Mouse (Mus musculus) kidney, postnatal 0 days (tissue): Measurements from ENCODE around the gene Slc30a3. TPM values are rescaled to one million over a fixed set of nuclear protein-coding genes. Genes with fewer than 3 reads are reported as not detected.

Source experiments
- ATAC-seq: fragments of 200-750 bp; cut with Nextera tagmentation; replicated peaks from 2 replicates; pipeline ENCODE4 v1.8.0; 2017; ENCODE audit warnings: low read depth, moderate number of reproducible peaks, moderate TSS enrichment, moderate library complexity; ENCODE audit not compliant: low FRiP score
- DNase-seq: peaks from one replicate; pipeline ENCODE4 v3.0.0-alpha.2; 2016; ENCODE audit warnings: low spot score
- H3K27ac ChIP-seq: fragments of 300-500 bp; sonication (generic); 2 replicates; pipeline ENCODE4 v1.5.1; 2014; ENCODE audit warnings: mild to moderate bottlenecking
- H3K27me3 ChIP-seq: fragments of 300-500 bp; sonication (generic); 2 replicates; pipeline ENCODE4 v1.6.1; 2014; ENCODE audit warnings: low read length, mixed read lengths; ENCODE audit not compliant: insufficient read depth
- H3K36me3 ChIP-seq: fragments of 300-500 bp; sonication (generic); 2 replicates; pipeline ENCODE4 v1.6.1; 2014; ENCODE audit warnings: low read length, mixed read lengths; ENCODE audit not compliant: insufficient read depth
- H3K4me1 ChIP-seq: fragments of 300-500 bp; sonication (generic); replicated peaks from 2 replicates; pipeline ENCODE4 v1.6.1; 2014; ENCODE audit warnings: antibody characterized with exemption, low read length, mixed read lengths; ENCODE audit not compliant: insufficient read depth
- H3K4me2 ChIP-seq: fragments of 300-500 bp; sonication (generic); 2 replicates; pipeline ENCODE4 v1.6.1; 2014; ENCODE audit warnings: mild to moderate bottlenecking, low read length, moderate library complexity, mixed read lengths
- H3K4me3 ChIP-seq: fragments of 300-500 bp; sonication (generic); replicated peaks from 2 replicates; pipeline ENCODE4 v1.5.1; 2014; ENCODE audit warnings: low read depth, low read length
- H3K9ac ChIP-seq: fragments of 300-500 bp; sonication (generic); 2 replicates; pipeline ENCODE4 v1.6.1; 2014; ENCODE audit warnings: low read depth, low read length
- H3K9me3 ChIP-seq: fragments of 300-500 bp; sonication (generic); replicated peaks from 2 replicates; pipeline ENCODE4 v1.6.1; 2016; ENCODE audit warnings: low read length, inconsistent platforms, mixed read lengths
- CTCF ChIP-seq: IDR thresholded peaks from 2 replicates; pipeline ENCODE4 v1.5.1; 2016; ENCODE audit warnings: antibody characterized with exemption, low read depth, mild to moderate bottlenecking, moderate library complexity
- WGBS: fragments of 180-500 bp; shearing (Covaris S2); extraction: QIAGEN DNeasy Blood & Tissue Kit; methylation state at CpG from one replicate; pipeline ENCODE4 v1.1.7; 2014; 5-methylcytosine and 5-hydroxymethylcytosine counted together
- polyA plus RNA-seq: library from polyadenylated mRNA; unstranded; fragments of >200 nt; fragmentation: Nextera tagmentation; extraction: Ambion mirVana; gene quantifications from 2 replicates; pipeline ENCODE4 v1.2.1, GENCODE M21; 2015

Slc30a3 gene
- polyA plus RNA-seq, 1 experiment from 2014 or later, result 1.1 TPM

- no peak for TF ChIP-seq CTCF
- WGBS, result 26% methylated on average over 10 of the region's 10 CpGs
- ATAC-seq (no peak), DNase-seq (no peak)
- Histone ChIP-seq H3K4me2 (no peak overlapping the region), H3K4me1 (no peaks in the 10 kb centered on the region), H3K27me3 (no peaks in the 10 kb centered on the region), H3K36me3 (no peaks in the 10 kb centered on the region), H3K4me3 (no peak overlapping the region), H3K27ac (no peak overlapping the region), H3K9ac (no peak overlapping the region), H3K9me3 (no peaks in the 10 kb centered on the region)
Measured at GRCm38 (mm10) chr5:31116912-31117311, 8.9 kb upstream of the Slc30a3 start.

GRCm38 (mm10) chr5:31116354-31116753, 8.3 kb upstream of the Slc30a3 start, which contains the start of gene Trim54:
Gene Trim54 (plus strand): TSS chr5:31116712.
- Histone ChIP-seq H3K27me3 (no peaks in the 10 kb centered on the region), H3K36me3 (no peaks in the 10 kb centered on the region), H3K4me2 (no peak within 1 kb of the TSS), H3K4me1 (no peaks in the 10 kb centered on the region), H3K9ac (no peak within 1 kb of the TSS), H3K27ac (no peak within 1 kb of the TSS), H3K9me3 (no peaks in the 10 kb centered on the region), H3K4me3 (no peak within 1 kb of the TSS)
- 23% methylated on average over 3 of the region's 3 CpGs for WGBS
- DNase-seq, result no peak
- no peak for ATAC-seq
- no peak for TF ChIP-seq CTCF

- 35% methylated on average over 7 of the region's 7 CpGs for WGBS
- no peak overlapping the region for H3K27ac ChIP-seq
- H3K4me2 ChIP-seq, result no peak overlapping the region
- peak; percentile 64 for TF ChIP-seq CTCF
- DNase-seq, result peak; percentile 46
- H3K27me3 ChIP-seq, result no peaks in the 10 kb centered on the region
- no peak overlapping the region for H3K4me3 ChIP-seq
- ATAC-seq, result no peak
- H3K9me3 ChIP-seq, result no peaks in the 10 kb centered on the region
- no peak overlapping the region for H3K9ac ChIP-seq
- H3K4me1 ChIP-seq, result no peaks in the 10 kb centered on the region
- H3K36me3 ChIP-seq, result no peaks in the 10 kb centered on the region
Measured at GRCm38 (mm10) chr5:31110781-31111180, 2.7 kb upstream of the Slc30a3 start.

- no peaks in the 10 kb centered on the region for H3K36me3 ChIP-seq
- H3K9ac ChIP-seq, result no peak within 1 kb of the TSS
- 89% methylated on average over 9 of the region's 9 CpGs for WGBS
- H3K4me2 ChIP-seq, result no peak within 1 kb of the TSS
- H3K27me3 ChIP-seq, result no peaks in the 10 kb centered on the region
- H3K4me1 ChIP-seq, result no peaks in the 10 kb centered on the region
- no peak for ATAC-seq
- DNase-seq, result no peak
- no peak within 1 kb of the TSS for H3K27ac ChIP-seq
- H3K9me3 ChIP-seq, result no peaks in the 10 kb centered on the region
- H3K4me3 ChIP-seq, result no peak within 1 kb of the TSS
- no peak for TF ChIP-seq CTCF
Measured at GRCm38 (mm10) chr5:31105814-31106335, 2.2 kb downstream of the Slc30a3 start, which contains the start of gene Dnajc5g. Gene Dnajc5g (plus strand): TSS chr5:31106285.

GRCm38 (mm10) chr5:31095711-31096480, 12.1 kb downstream of the Slc30a3 start:
- no peak for ATAC-seq
- 20% methylated on average over 11 of the region's 11 CpGs for WGBS
- peaks cover 24% of the 10 kb centered on the region for H3K4me1 ChIP-seq
- H3K36me3 ChIP-seq, result no peaks in the 10 kb centered on the region
- H3K9ac ChIP-seq, result no peak overlapping the region
- peak overlapping the region; percentile 53 for H3K4me2 ChIP-seq
- H3K27me3 ChIP-seq, result peaks cover 55% of the 10 kb centered on the region
- TF ChIP-seq CTCF, result no peak
- no peak for DNase-seq
- H3K4me3 ChIP-seq, result peak overlapping the region; percentile 29; the same call in 1 of the 2 replicates
- H3K27ac ChIP-seq, result no peak overlapping the region
- no peaks in the 10 kb centered on the region for H3K9me3 ChIP-seq

GRCm38 (mm10) chr5:31094799-31095691, 13.0 kb downstream of the Slc30a3 start:
- Histone ChIP-seq H3K4me2 (peak overlapping the region; percentile 53), H3K27me3 (peaks cover 63% of the 10 kb centered on the region), H3K9me3 (no peaks in the 10 kb centered on the region), H3K9ac (no peak overlapping the region), H3K4me3 (peak overlapping the region; percentile 29), H3K36me3 (no peaks in the 10 kb centered on the region), H3K27ac (no peak overlapping the region), H3K4me1 (peaks cover 24% of the 10 kb centered on the region)
- ATAC-seq (no peak), DNase-seq (peak; percentile 46)
- under 1% methylated on average over 59 of the region's 59 CpGs for WGBS
- TF ChIP-seq CTCF, result peak; percentile 17; the same call in 1 of the 2 replicates
